Mouse (Mus musculus) limb, embryonic 14.5 days (tissue): ENCODE results near the gene Hic1. TPM values are rescaled to one million over a fixed set of nuclear protein-coding genes. Genes with fewer than 3 reads are reported as not detected.

Experiments used
- ATAC-seq: fragments of 200-750 bp; cut with Nextera tagmentation; 2 replicates; pipeline ENCODE4 v1.8.0; 2017; ENCODE audit warnings: low read depth, moderate number of reproducible peaks, moderate TSS enrichment; ENCODE audit not compliant: low FRiP score
- DNase-seq: peaks from one replicate; pipeline ENCODE4 v3.0.0-alpha.2; 2015; ENCODE audit warnings: low spot score
- H3K27ac ChIP-seq: fragments of 300-500 bp; sonication (generic); replicated peaks from 2 replicates; pipeline ENCODE4 v1.5.1; 2014; ENCODE audit warnings: low read depth, mild to moderate bottlenecking, low read length, moderate library complexity, mixed read lengths
- H3K27me3 ChIP-seq: fragments of 300-500 bp; sonication (generic); 2 replicates; pipeline ENCODE4 v1.6.1; 2014; ENCODE audit warnings: low read length, mixed read lengths; ENCODE audit not compliant: control insufficient read depth, insufficient read depth
- H3K36me3 ChIP-seq: fragments of 300-500 bp; sonication (generic); 2 replicates; pipeline ENCODE4 v1.6.1; 2014; ENCODE audit warnings: mild to moderate bottlenecking, low read length, moderate library complexity, mixed read lengths; ENCODE audit not compliant: control insufficient read depth, insufficient read depth
- H3K4me1 ChIP-seq: fragments of 300-500 bp; sonication (generic); 2 replicates; pipeline ENCODE4 v1.6.1; 2014; ENCODE audit warnings: antibody characterized with exemption, low read length, mixed read lengths; ENCODE audit not compliant: control insufficient read depth, insufficient read depth
- H3K4me2 ChIP-seq: fragments of 300-500 bp; sonication (generic); replicated peaks from 2 replicates; pipeline ENCODE4 v1.6.1; 2014; ENCODE audit warnings: low read depth, mild to moderate bottlenecking, low read length, moderate library complexity; ENCODE audit not compliant: severe bottlenecking
- H3K4me3 ChIP-seq: fragments of 300-500 bp; sonication (generic); replicated peaks from 2 replicates; pipeline ENCODE4 v1.5.1; 2014; ENCODE audit warnings: low read length
- H3K9ac ChIP-seq: fragments of 300-500 bp; sonication (generic); 2 replicates; pipeline ENCODE4 v1.6.1; 2014; ENCODE audit warnings: mild to moderate bottlenecking, low read depth, low read length, moderate library complexity; ENCODE audit not compliant: severe bottlenecking
- H3K9me3 ChIP-seq: fragments of 300-500 bp; sonication (generic); 2 replicates; pipeline ENCODE4 v1.6.1; 2016; ENCODE audit warnings: low read length; ENCODE audit not compliant: control insufficient read depth
- POLR2A ChIP-seq: fragments of 200-500 bp; IDR thresholded peaks from 2 replicates; pipeline ENCODE4 v1.8.0; 2012; ENCODE audit warnings: inconsistent platforms, mild to moderate bottlenecking, moderate library complexity, borderline replicate concordance; ENCODE audit not compliant: insufficient read depth, insufficient read length; ENCODE audit errors: extremely low read depth
- WGBS: fragments of 180-500 bp; shearing (Covaris S2); extraction: QIAGEN DNeasy Blood & Tissue Kit; methylation state at CpG from one replicate; pipeline ENCODE4 v1.1.7; 2014; 5-methylcytosine and 5-hydroxymethylcytosine counted together
- polyA plus RNA-seq, 2 experiments: library from polyadenylated mRNA; depleted of rRNA in 1 of 2; stranded (reverse) in 1 of 2; unstranded in 1 of 2; fragments of >200 nt; fragmentation: Nextera tagmentation in 1 of 2; extraction: Ambion mirVana in 1 of 2; gene quantifications; 2 replicates each; pipeline versions ENCODE4 v1.2.1 to v1.2.3; 2012 to 2014

The Hic1 gene
- polyA plus RNA-seq, 2 experiments = 21.4 to 90.8 TPM

GRCm38 (mm10) chr11:75162591-75163080 is 6.7 kb downstream of the Hic1 start:
- peaks cover 32% of the 10 kb centered on the region for H3K27me3 ChIP-seq
- H3K4me3 ChIP-seq = no peak overlapping the region
- H3K27ac ChIP-seq = no peak overlapping the region
- WGBS = 90% methylated on average over 12 of the region's 12 CpGs
- H3K4me1 ChIP-seq = peaks cover 39% of the 10 kb centered on the region
- H3K4me2 ChIP-seq = 0 out of 2 replicates have a peak overlapping the region, but pooled peaks have one; percentile 7
- no peak for TF ChIP-seq POLR2A
- DNase-seq (no peak), ATAC-seq (no peak)
- H3K9ac ChIP-seq = 0 out of 2 replicates have a peak overlapping the region, but pooled peaks have one; percentile 82
- H3K9me3 ChIP-seq = no peaks in the 10 kb centered on the region
- peaks cover 83% of the 10 kb centered on the region for H3K36me3 ChIP-seq

GRCm38 (mm10) chr11:75161417-75162008 is 7.8 kb downstream of the Hic1 start:
- H3K4me2 ChIP-seq = no peak overlapping the region
- peaks cover 73% of the 10 kb centered on the region for H3K36me3 ChIP-seq
- DNase-seq (no peak), ATAC-seq (no peak)
- H3K4me1 ChIP-seq = peaks cover 43% of the 10 kb centered on the region
- peak overlapping the region; percentile 21; the same call in 1 of the 2 replicates for H3K27ac ChIP-seq
- no peak overlapping the region for H3K4me3 ChIP-seq
- no peaks in the 10 kb centered on the region for H3K9me3 ChIP-seq
- H3K9ac ChIP-seq = no peak overlapping the region
- WGBS = 54% methylated on average over 4 of the region's 4 CpGs
- peaks cover 22% of the 10 kb centered on the region for H3K27me3 ChIP-seq
- TF ChIP-seq POLR2A = no peak

DNA sequence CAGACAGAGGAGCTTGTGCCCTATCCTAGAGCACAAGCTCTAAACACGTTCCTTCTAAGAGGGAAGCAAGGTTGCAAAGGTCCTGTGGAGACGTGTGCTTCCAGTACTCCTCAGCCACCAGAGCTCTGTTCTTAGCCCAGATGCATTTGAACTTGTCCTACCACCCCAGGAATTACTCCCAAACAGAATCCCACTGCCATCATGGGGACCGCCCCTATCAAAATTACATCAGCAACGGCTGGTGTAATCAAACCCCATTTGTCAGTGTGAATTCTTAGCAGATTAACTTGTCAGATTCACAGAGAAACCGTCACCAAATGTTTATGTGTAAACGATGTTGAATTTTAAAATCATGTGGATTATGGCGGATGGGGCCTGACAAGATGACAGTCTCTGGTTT is 8.4 kb downstream of the Hic1 start:
- Histone ChIP-seq H3K4me3 (no peak overlapping the region), H3K27me3 (peaks cover 17% of the 10 kb centered on the region), H3K9ac (no peak overlapping the region), H3K27ac (peak overlapping the region; percentile 21; the same call in 1 of the 2 replicates), H3K36me3 (peaks cover 68% of the 10 kb centered on the region), H3K9me3 (no peaks in the 10 kb centered on the region), H3K4me2 (no peak overlapping the region), H3K4me1 (peaks cover 42% of the 10 kb centered on the region)
- 86% methylated on average over 7 of the region's 7 CpGs for WGBS
- ATAC-seq (no peak), DNase-seq (no peak)
- no peak for TF ChIP-seq POLR2A

GRCm38 (mm10) chr11:75159564-75159963 is 9.8 kb downstream of the Hic1 start:
- DNase-seq = no peak
- TF ChIP-seq POLR2A = no peak
- peak; percentile 6; the same call in 1 of the 2 replicates for ATAC-seq
- H3K36me3 ChIP-seq = peaks cover 54% of the 10 kb centered on the region
- H3K4me1 ChIP-seq = peaks cover 36% of the 10 kb centered on the region
- H3K27me3 ChIP-seq = peaks cover 3% of the 10 kb centered on the region
- WGBS = 70% methylated on average over 2 of the region's 2 CpGs
- no peak overlapping the region for H3K9ac ChIP-seq
- no peak overlapping the region for H3K4me2 ChIP-seq
- no peaks in the 10 kb centered on the region for H3K9me3 ChIP-seq
- no peak overlapping the region for H3K27ac ChIP-seq
- H3K4me3 ChIP-seq = no peak overlapping the region

DNA sequence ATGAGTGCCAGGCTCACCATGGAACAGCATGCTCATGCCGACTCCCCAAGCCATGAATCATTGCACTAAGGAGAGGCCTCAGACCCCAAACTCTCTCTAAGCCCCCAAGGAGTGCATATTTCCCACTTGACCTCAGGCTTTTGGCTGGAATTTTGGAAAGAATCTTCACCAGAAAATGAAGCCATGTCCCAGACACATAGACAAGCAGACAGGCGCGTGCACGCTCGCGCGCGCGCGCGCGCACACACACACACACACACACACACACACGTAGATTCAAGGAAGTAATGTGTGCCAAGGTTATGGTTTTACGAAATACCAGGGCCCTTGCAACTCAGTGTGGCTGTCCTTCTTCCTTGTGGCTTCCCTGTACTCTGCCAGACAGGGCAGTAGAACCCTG is 10.9 kb downstream of the Hic1 start:
- ATAC-seq (no peak), DNase-seq (no peak)
- H3K9me3 ChIP-seq = no peaks in the 10 kb centered on the region
- peaks cover 29% of the 10 kb centered on the region for H3K4me1 ChIP-seq
- no peak for TF ChIP-seq POLR2A
- H3K27ac ChIP-seq = no peak overlapping the region
- 90% methylated on average over 14 of the region's 14 CpGs for WGBS
- no peak overlapping the region for H3K4me2 ChIP-seq
- no peak overlapping the region for H3K4me3 ChIP-seq
- peaks cover 45% of the 10 kb centered on the region for H3K36me3 ChIP-seq
- H3K27me3 ChIP-seq = no peaks in the 10 kb centered on the region
- H3K9ac ChIP-seq = no peak overlapping the region

DNA sequence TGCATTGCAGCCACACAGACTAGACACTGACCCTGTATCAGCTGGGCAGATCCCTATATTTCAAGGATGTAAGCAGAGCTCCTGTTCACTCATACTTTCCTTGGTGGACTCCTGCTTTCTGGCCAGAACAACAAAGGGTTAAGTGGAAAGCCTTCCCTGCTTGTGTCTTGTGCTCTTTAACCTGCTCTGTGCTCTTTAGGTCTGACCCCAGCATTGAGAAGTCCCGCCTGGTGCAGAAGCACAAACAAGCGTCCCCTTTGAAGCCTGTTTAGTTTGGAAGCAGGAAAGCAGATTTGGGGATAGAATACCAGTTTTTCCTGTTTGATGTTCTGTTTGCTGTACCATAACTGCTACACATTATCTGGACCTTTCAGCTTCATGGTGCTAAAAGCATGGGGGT is 11.4 kb downstream of the Hic1 start:
- H3K9me3 ChIP-seq = no peaks in the 10 kb centered on the region
- H3K36me3 ChIP-seq = peaks cover 40% of the 10 kb centered on the region
- H3K9ac ChIP-seq = no peak overlapping the region
- H3K27ac ChIP-seq = no peak overlapping the region
- H3K4me2 ChIP-seq = no peak overlapping the region
- WGBS = 52% methylated on average over 2 of the region's 2 CpGs
- no peak for TF ChIP-seq POLR2A
- no peak overlapping the region for H3K4me3 ChIP-seq
- H3K27me3 ChIP-seq = no peaks in the 10 kb centered on the region
- H3K4me1 ChIP-seq = peaks cover 27% of the 10 kb centered on the region
- no peak for ATAC-seq
- no peak for DNase-seq
